Mouse (Mus musculus) small intestine, adult 2 months (tissue): ENCODE results near the gene Gtf3a.

Experiments used
- CTCF ChIP-seq: fragments of 200-500 bp; IDR thresholded peaks from 2 replicates; pipeline ENCODE4 v1.5.1; 2012; ENCODE audit warnings: low read depth, mild to moderate bottlenecking, control low read depth, inconsistent platforms, low read length, moderate library complexity, mixed read lengths; ENCODE audit not compliant: insufficient replicate concordance, insufficient read length; ENCODE audit errors: extremely low read depth
- POLR2A ChIP-seq: fragments of 200-500 bp; IDR thresholded peaks from 2 replicates; pipeline ENCODE4 v1.6.1; 2012; ENCODE audit warnings: low read depth, mild to moderate bottlenecking, control low read depth, inconsistent platforms, low read length, moderate library complexity

- TF ChIP-seq CTCF (peak; percentile 46; the same call in 1 of the 2 replicates), POLR2A (no peak)
Observed at GRCm38 (mm10) chr5:146944568-146944967, 3.9 kb upstream of the Gtf3a start.
